Mouse (Mus musculus) MN1 (cell line): Measurements from ENCODE around the gene Ptprcap.
A peak's percentile ranks its signal among the peaks of the same experiment; 100 is the strongest.
"Not testable (repeated sequence)": the region's sequence is repeated elsewhere in the genome, so short reads cannot be mapped to it uniquely, and the experiment has no call there.

Experiments
- DNase-seq: peaks from one replicate; pipeline ENCODE4 v3.0.0-alpha.2; 2016; ENCODE audit warnings: low spot score

The Ptprcap gene

DNA sequence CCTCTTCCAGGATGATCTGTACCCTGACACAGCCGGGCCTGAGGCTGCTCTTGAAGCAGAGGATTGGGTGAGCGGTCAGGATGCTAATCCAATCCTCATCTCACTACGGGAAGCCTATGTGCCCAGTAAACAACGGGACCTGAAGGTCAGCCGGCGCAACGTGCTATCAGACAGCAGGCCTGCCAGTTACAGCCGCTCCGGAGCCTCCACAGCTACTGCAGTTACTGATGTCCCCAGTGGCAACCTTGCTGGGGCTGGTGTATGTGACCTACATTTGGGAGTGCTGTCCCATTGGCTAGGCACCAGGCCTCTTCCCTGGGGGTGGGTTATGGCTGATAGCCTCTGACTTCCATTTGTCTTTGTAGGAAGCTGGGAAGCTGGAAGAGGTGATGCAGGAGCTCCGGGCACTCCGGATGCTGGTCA lies at the start of gene Ptprcap:
Gene Ptprcap, plus strand, starts transcription at position 373 of the 423 bp plus-strand sequence.
- peak; percentile 51 for DNase-seq

DNA sequence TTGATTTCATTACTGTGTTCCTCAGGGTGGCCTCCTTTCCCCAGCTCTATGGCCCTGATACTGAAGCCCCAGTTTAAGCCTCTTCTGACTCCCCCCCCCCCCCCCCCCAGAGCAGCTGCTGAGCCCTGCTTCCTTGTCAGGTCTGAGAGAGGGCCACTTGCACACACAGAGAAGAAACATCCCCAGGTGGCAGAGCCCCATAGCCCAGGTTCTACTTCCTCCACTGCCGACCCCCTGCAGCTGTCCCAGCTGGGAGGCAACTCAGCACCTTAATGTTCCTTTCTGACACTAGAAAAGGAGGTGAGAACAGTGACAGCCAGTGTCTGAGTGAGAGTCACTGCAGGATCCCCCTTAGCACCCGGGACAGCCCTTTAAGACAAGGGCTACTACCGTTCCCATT lies 49.6 kb upstream of the Ptprcap start:
- no peak for DNase-seq

DNA sequence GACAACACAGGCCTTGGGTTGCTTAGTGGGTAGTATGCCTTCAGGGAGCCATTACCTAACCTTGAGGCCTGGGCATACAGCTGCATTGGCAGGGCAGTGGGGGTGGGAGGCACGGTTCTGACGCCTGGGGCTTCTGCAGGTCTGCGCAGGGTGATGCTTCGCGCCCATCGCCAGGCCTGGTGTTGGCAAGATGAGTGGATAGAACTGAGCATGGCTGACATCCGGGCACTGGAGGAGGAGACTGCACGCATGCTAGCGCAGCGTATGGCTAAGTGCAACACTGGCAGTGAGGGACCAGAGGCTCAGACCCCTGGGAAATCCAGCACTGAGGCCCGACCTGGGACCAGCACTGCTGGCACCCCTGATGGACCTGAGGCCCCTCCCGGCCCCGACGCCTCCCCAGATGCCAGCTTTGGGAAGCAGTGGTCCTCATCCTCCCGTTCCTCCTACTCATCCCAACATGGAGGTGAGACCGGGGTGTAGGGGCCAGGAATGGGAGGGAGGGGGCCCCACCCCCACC lies 48.7 kb upstream of the Ptprcap start:
- no peak for DNase-seq

DNA sequence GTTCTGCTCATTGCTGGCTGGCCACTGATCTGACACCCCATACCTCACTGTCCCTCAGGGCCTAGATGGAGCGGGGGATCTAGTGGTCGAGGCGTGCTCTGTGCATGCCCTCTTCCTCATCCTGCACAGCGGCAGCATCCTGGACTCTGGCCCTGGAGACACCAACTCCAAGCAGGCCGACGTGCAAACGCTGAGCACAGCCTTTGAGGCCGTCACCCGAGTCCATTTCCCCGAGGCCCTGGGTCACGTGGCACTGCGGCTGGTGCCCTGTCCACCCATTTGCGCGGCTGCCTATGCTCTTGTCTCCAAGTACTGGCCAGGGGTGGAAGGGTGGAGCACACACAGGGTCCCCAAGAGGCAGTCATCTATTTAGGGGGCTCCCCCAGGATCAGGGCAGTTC lies 46.8 kb upstream of the Ptprcap start:
- DNase-seq, result no peak

DNA sequence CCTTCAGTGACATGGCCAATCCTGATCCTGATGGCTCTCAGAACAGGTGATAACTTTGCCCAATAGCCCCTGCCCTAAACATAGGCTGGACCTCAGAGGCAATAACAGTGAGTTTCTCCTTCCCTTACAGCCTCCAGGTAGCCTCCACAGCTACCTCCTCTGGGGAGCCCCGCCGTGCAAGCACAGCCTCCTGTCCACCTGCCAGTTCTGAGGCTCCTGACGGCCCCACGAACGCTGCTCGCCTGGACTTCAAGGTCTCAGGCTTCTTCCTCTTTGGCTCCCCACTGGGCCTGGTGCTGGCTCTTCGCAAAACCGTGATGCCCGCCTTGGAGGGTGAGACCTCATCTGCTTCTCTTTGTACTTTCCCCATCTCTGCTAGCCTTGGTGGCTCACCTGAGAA lies 44.9 kb upstream of the Ptprcap start:
- no peak for DNase-seq

DNA sequence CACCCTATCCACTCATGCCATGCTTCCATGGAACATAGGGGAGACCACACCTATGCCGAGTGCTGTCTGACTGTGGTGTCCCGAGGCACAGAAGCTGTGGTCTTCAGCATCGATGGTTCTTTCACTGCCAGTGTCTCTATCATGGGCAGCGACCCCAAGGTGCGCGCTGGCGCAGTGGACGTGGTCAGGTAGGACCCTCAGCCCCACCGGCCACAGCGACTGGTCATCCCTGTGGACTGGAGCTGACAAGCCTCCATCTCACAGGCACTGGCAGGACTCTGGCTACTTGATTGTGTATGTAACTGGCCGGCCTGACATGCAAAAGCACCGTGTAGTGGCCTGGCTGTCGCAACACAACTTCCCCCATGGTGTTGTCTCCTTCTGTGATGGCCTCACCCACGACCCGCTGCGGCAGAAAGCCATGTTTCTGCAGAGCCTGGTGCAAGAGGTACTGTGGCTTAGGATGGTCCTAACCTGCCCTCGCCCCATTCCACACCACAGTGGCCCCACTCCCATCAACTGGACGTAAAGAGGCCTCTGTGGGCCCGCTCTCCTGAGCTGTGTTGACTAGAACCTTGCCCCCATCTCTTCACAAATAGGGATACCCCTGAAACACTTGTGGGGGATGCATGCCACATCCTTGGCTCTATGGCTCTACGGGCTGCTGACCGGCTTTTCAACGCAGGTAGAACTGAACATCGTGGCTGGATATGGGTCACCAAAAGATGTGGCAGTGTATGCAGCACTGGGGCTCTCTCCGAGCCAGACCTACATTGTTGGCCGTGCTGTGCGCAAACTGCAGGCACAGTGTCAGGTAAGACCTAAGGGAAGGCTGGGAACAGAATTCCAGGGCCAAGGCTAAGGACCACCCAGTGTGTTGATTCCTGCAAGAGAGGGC lies 41.1 kb upstream of the Ptprcap start:
- DNase-seq, result no peak

DNA sequence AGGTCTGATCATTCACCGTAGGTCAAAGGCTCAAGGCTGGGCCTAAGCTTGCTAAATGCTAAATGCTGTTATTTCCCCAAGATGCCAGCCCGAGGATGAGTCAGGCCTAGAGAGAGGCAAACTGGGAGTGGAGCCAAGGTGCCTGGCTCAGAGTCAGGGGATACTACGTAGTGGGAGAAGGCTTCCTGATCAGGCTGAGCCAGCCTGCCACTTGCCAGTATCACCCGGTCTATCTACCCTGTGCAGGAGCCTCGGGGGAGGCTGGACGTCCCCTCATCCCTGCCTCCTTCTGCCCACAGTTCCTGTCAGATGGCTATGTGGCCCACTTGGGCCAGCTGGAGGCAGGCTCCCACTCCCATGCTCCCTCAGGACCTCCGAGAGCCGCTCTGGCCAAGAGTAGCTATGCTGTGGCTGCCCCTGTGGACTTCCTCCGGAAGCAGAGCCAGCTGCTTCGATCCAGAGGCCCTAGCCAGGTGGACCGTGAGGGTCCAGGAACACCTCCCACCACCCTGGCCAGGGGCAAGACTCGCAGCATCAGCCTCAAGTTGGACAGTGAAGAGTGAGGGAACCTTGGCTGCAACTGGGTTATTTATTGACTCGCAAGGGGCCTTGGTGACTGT lies 40.1 kb upstream of the Ptprcap start:
- DNase-seq, result peak; percentile 92

DNA sequence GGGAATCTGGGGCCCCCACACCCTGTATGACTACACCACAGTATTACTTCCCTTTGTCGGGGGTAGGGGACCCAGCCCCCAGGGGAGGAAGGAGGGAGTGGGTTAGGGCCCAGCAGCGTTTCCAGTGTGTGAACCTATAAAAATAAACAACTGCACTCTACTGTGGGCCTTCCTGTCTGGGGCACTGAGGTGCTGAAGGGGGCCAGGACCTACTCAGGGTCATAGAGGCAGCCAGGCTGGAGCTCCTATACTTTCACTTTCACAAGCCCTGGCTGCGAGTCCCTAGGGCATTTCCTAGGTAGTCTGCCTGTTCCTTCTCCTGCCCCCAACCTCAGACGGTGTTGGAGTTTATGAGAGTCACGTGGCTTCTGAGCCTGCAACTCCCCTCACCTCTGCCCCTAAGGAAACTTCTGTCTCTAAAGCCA lies 39.6 kb upstream of the Ptprcap start:
- DNase-seq, result peak; percentile 57

DNA sequence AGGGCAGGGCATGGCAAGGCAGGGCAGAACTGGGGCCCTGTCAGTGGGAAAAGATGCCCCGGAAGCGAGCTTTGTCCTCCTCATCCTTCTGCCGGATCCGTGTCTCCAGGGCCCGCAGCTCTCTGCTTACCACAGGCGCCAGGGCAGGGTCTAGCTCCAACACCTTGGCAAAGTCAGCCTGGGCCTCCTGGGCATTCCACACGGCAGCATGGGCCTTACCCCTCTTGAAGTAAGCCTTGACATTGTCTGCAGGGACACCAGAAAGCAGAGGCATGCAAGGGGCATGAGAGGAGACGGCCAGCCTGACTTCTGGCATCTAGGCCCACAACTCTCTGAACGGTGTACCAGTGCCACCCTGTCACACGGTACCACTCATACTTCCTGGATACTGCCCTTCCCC lies 38.9 kb upstream of the Ptprcap start:
- no peak for DNase-seq

DNA sequence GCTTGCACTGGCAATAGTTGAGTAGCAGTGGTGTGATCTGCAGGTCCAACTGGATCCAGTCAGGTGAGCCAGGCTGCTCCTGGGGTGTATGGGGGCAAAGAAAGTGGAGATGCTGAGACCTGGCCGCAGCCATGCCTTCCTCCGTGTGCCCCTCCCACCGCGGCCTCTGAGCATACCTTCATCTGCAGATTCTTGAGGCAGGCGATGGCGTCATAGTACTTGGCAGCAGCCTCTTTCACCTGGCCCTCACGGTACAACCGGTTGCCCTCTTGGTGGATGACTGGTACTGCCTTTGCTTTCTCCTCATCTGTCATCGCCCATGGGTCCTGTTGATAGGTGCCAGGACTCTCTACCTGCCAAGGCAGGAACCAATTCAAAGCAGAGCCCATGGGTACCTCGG lies 38.3 kb upstream of the Ptprcap start:
- no peak for DNase-seq

DNA sequence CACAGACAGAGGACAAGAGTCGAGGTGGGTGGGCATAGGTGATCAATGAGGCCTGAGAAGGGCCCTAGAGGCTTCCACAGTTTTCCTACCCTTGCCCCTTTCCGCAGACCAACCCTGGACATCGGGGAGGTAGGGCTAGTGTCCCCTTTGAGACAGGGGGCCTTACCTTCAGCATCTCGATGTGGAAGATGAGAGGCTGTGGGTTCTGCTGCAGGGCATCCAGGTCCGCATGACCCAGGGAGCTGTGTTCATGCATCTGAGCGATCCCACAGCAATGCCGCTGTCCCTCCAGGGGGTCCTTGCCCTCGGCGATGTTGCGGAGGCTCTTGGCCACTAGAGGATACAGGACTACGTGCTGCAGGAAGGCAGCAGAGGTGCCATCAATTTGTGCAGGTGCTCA lies 37.6 kb upstream of the Ptprcap start:
- DNase-seq, result no peak

DNA sequence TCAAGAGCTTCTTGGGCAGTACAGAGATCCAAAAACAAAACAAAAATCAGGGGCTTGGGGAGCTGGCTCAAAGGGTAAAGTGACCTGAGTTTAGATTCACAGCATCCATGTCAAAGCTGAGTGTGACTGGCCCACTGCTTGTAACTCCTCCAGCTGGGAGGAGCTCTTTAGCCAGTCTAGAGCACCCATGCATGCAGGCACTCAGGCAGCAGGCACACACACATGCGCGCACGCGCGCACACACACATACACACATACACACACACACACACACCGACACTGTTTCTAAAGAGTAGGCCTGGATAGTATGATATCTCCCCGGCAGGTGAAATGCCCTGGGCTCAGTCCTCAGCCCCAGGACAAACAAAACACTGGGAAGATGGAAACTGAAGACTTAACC lies 36.4 kb upstream of the Ptprcap start:
- no peak for DNase-seq

DNA sequence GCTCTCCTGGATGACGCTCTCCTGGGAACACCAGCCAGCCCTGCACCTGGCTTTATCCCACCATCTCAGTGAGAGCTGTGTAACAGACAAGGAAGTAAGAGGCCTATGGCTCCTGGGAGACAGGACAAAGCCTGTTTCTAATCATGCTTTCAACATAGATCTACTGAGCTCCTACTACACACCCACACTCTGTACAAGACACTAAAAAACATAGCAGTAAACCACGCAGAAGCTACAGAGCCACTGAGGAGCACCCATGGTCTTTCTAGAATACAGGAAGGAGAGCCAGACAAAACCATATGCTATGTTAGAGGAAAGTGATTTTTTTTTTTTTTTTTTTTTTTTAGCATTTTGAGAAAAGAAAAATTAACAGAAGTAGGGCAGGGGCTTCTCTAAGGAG lies 35.1 kb upstream of the Ptprcap start:
- DNase-seq, result no peak

DNA sequence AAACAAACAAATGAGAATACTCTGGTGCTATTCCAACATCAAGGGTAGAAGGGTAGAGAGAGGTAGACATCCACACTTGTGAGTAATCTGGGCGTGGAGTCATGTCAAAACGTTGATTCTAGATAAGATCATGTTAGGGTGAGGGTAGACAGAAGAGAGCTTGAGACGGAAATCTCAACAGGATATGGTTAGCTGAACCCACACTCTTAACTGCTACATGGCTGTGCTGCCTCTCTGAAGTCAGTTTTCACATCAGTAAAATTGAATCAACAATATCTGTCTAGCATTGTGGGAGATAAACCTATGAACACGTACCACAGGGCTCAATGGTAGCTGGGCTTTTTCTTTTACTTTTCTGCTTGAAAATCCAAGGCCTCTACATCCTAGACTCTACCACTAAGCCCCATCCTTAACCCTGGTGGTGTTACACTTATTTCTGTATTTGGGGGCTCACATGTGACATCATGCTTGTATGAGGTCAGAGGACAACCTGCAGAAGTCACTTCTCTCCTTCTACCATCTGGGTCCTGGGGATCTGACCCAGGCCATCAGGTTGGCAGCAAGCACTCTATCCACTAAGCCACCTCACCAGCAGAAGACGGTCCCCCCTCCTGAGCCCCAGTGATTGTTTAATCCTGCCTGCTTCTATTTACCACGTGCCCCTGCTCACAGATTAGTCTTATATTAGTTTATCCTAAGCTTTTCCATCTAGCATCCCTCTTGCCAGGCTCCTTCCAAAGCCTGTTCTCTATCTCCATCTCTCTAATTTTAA lies 33.5 kb upstream of the Ptprcap start:
- no peak for DNase-seq

DNA sequence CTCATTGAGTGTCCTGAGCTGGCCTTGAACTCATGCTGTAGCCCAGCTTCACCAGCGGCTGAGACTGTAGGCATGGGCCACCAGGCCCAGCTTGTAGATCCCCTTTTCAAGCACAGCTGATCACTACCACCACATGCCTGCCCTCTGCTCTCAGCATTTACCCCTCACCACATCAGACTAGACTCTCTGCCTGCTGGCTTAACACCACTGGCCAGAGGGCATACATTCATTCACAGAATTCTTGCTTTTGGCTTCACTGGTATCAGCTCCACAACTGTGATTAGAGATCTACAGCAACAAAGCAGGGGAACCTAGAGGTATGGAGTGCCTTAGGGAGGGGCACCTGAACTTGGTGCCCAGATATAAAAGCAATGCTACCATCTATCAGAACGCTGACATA lies 32.9 kb upstream of the Ptprcap start:
- no peak for DNase-seq

DNA sequence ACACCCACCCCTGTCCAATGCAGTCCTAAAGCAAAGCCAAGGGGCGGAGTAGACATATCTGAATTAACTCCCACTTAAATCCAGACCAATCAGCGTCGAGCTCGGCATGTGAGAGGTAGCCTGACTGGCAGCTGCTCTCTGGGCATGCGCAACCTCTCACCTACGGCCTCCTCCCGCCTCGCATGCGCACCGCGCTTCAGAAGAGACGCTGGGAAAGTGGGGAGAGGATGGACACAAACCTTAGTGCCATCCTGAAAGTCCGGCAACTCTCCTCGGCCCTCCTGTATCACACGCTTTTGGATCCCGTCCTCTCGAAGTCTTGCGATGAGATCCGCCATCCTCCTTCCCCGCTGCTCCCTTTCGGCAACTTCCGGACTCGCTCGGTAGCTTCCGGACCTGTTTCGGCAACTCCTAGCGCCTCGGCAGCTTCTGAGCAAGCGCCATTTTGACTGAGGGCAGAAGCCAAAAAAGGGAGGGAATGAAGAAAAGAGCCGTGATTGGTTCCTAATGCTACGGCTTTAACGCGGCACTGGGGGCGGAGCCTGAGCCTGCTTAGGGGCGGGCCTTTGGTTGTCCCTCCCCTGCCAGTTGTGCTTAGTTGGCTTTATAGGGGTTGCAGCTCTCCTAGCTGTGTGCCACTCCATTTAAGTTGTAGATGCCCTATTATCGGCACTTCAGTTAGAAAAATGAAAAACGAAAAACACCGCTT lies 32.2 kb upstream of the Ptprcap start:
- DNase-seq, result peak; percentile 92

DNA sequence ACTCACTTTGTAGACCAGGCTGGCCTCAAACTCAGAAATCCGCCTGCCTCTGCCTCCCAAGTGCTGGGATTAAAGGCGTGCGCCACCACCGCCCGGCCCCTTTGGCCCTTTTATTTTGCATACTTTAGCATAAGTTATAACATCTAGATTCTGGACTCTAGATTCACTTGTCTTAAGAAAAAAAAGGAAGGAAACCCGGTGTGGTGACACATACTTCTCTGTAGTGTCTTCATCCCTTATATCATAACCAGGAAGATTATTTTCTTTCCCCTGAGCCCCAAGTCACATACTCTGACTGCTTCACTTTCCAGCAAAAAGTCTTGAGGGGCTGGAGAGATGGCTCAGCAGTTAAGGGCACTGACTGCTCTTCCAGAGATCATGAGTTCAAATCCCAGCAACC lies 31.5 kb upstream of the Ptprcap start:
- not testable (repeated sequence) for DNase-seq

DNA sequence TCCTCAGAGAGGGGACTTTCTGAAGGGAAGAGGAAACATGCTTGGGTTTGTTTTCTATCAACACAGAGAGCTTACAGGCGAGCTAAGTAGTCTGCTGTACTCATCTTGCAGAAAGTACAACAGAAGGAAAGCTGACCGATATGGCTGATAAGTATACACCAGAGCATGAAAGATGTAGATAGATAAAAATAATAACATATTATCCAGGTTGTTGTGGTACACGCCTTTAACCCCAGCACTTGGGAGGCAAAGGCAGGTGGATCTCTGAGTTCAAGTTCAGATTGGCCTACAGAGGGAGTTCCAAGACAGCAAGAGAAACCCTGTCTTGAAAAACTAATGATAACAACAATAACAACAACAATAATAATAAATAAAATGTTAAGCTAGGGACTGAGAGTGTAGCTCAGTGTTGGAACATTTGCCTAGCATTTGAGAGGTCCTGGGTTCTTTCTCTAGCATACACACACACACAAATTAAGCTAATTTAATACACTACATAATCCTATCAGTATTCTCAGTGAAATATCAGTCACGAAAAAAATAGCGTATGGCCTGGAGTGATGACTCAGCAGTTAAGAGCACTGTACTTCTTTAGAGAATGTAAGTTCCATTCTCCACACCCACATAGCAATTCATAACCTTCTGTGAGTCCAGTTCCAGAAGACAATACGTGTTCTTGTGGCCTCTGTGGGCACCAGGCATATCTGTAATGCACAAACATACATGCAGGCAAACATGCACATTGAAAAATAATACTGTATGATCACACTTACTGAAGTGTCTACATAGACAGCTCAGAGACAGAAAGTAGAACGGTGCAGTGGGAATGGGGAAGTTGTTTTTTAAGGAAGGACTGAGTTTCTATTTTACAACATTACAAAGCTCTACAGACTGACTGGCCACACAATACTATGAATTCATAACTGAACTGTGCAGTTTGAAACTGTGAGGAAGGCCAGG lies 30.7 kb upstream of the Ptprcap start:
- DNase-seq, result no peak

DNA sequence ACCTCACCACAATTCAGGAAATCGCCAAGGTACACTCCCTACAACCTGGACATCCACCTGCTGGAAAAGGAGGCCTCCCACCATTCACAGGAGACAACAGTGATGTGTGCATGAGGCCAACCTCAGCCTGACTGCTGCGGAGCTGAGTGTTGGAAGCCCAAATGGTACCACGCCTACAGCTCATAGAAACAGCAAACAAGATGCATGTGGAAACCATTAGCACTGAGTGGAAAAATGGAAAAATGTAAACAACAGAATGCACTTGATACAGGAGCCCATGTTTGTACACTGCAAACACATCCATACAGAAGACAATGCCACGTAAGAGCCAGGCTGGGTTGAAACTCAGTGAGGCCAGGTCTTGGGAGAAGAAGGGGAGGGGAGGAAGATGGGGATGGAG lies 29.0 kb upstream of the Ptprcap start:
- no peak for DNase-seq

DNA sequence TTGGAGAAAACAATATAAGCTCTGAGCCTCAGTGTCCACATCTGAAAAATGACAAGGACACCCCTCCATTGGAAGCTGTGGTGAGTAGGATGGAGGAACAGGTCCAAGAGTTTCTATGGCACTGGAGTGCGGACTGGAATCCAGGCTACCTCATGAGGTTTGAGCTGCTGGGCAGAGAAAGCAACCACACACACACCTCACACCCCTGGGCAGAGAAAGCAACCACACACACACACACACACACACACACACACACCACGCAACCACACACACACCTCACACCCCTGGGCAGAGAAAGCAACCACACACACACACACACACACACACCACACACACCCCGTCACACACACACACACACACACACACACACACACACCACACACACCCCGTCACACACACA lies 28.1 kb upstream of the Ptprcap start:
- not testable (repeated sequence) for DNase-seq
